Mouse (Mus musculus): ENCODE results near the gene Hspa2. TPM values are rescaled to one million over a fixed set of nuclear protein-coding genes. Genes with fewer than 3 reads are reported as not detected.
"Not testable (repeated sequence)": the region's sequence is repeated elsewhere in the genome, so short reads cannot be mapped to it uniquely, and the experiment has no call there.

Hspa2 gene
- polyA plus RNA-seq, 1 experiment: not detected

GRCm38 (mm10) chr12:76435549-76435948 lies 31.6 kb downstream of the Hspa2 start:
- Histone ChIP-seq H3K27ac (ENCODE audit: insufficient read depth, low read depth, low read length) (no peak overlapping the region), H3K4me3 (ENCODE audit: insufficient read depth, low read depth, low read length) (no peak overlapping the region), H3K4me1 (ENCODE audit: control insufficient read depth, insufficient read depth, low read length) (peaks cover 4% of the 10 kb centered on the region)
- 56% methylated on average over 8 of the region's 8 CpGs for WGBS
- TF ChIP-seq CTCF (IDR thresholded peaks at IDR 0.05; ENCODE audit: insufficient read depth, low read depth, low read length) (no peak), POLR2A (IDR thresholded peaks at IDR 0.05; ENCODE audit: insufficient read depth, low read depth, low read length) (no peak)

DNA sequence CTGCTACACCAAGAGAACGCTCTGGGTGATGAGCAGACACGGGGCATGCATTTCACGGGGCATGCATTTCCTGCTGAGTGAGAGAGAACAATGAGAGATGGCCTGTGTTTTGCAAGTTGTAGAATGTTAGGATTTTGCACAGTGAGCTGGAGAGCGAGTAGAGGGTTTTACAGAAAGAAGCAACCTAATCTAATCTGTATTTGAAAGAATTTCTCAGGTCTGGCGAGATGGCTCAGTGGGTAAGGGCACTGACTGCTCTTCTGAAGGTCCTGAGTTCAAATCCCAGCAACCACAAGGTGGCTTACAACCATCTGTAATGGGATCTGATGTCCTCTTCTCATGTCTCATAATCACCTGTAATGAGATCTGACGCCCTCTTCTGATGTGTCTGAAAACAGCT lies 39.5 kb downstream of the Hspa2 start:
- not testable (repeated sequence) for H3K4me1 ChIP-seq (ENCODE audit: control insufficient read depth, insufficient read depth, low read length); H3K27ac ChIP-seq (ENCODE audit: insufficient read depth, low read depth, low read length); H3K4me3 ChIP-seq (ENCODE audit: insufficient read depth, low read depth, low read length)
- 76% methylated on average over 6 of the region's 6 CpGs for WGBS

DNA sequence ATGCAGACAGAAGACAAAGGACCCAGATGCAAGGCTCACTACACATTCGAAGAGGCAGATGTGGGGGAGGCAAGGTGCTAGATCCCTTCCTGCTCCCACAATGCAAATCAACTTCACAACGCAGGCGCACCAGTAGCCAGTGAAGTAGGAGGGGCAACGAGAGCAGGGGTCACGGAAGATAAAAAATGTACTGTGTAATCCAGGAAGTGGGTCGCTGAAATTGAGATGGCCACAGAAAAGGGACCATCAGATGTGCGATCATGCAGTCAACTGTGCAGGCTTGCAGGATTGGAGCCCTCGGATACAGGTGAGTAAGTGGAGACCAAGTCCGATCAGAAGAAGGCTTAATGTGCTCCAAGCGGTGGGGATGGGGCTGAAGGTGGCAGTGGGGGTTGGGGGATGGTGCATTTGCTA lies 40.4 kb downstream of the Hspa2 start:
- no peak for TF ChIP-seq CTCF (IDR thresholded peaks at IDR 0.05; ENCODE audit: insufficient read depth, low read depth, low read length)
- TF ChIP-seq POLR2A (IDR thresholded peaks at IDR 0.05; ENCODE audit: insufficient read depth, low read depth, low read length): no peak
- H3K27ac ChIP-seq (ENCODE audit: insufficient read depth, low read depth, low read length): no peak overlapping the region
- no peaks in the 10 kb centered on the region; the same call in 1 of the 2 replicates for H3K4me1 ChIP-seq (ENCODE audit: control insufficient read depth, insufficient read depth, low read length)
- no peak overlapping the region for H3K4me3 ChIP-seq (ENCODE audit: insufficient read depth, low read depth, low read length)
- 70% methylated on average over 10 of the region's 10 CpGs for WGBS

DNA sequence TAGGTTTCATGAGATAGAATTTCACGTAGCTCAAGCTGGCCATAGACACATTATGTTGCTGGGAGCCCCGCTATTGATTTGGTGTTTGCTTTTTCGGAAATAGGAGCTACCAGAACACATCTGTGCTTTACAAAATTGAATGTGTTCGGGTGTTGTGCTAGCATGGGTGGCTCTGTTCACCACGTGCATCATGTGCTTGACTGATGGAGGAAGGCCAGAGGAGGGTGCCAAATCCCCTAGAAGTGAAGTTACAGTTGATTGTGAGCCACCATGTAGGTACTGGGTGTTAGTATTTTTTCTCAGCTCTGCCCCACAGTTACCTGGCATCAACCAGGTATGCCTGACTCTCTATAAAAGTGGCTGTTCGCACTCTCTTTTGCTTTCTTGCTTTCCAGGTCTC lies 40.9 kb downstream of the Hspa2 start:
- 79% methylated on average over 6 of the region's 6 CpGs for WGBS
- Histone ChIP-seq H3K4me3 (ENCODE audit: insufficient read depth, low read depth, low read length) (no peak overlapping the region), H3K27ac (ENCODE audit: insufficient read depth, low read depth, low read length) (no peak overlapping the region), H3K4me1 (ENCODE audit: control insufficient read depth, insufficient read depth, low read length) (no peaks in the 10 kb centered on the region; the same call in 1 of the 2 replicates)
- no peak for TF ChIP-seq CTCF (IDR thresholded peaks at IDR 0.05; ENCODE audit: insufficient read depth, low read depth, low read length)
- TF ChIP-seq POLR2A (IDR thresholded peaks at IDR 0.05; ENCODE audit: insufficient read depth, low read depth, low read length): no peak

DNA sequence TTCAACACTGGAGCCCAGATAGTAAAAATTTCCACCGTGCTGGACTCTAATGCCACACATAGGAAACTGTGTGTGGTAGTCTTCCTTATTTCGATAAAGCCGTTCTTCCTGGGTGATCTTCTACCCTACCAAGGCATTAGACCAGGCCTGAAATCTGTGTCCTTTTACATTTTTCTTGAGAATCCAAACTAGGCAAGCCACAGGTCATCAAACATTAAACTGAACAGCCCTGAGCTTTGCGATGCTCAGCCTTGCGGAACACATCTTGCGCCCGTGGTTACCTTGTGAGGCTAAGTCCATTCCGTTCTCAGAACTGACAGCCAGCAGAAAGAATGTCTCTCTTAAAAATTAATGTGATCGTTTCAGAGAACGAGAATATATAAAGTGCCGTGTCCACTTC lies 42.2 kb downstream of the Hspa2 start:
- Histone ChIP-seq H3K4me1 (ENCODE audit: control insufficient read depth, insufficient read depth, low read length) (no peaks in the 10 kb centered on the region; the same call in 1 of the 2 replicates), H3K27ac (ENCODE audit: insufficient read depth, low read depth, low read length) (no peak overlapping the region), H3K4me3 (ENCODE audit: insufficient read depth, low read depth, low read length) (no peak overlapping the region)
- 94% methylated on average over 11 of the region's 11 CpGs for WGBS
- TF ChIP-seq CTCF (IDR thresholded peaks at IDR 0.05; ENCODE audit: insufficient read depth, low read depth, low read length): no peak

GRCm38 (mm10) chr12:76448127-76448526 lies 44.2 kb downstream of the Hspa2 start:
- WGBS: 80% methylated on average over 6 of the region's 6 CpGs
- H3K27ac ChIP-seq (ENCODE audit: insufficient read depth, low read depth, low read length): no peak overlapping the region
- H3K4me1 ChIP-seq (ENCODE audit: control insufficient read depth, insufficient read depth, low read length): no peaks in the 10 kb centered on the region; the same call in 1 of the 2 replicates
- no peak overlapping the region for H3K4me3 ChIP-seq (ENCODE audit: insufficient read depth, low read depth, low read length)
- TF ChIP-seq CTCF (IDR thresholded peaks at IDR 0.05; ENCODE audit: insufficient read depth, low read depth, low read length) (no peak), POLR2A (IDR thresholded peaks at IDR 0.05; ENCODE audit: insufficient read depth, low read depth, low read length) (no peak)

DNA sequence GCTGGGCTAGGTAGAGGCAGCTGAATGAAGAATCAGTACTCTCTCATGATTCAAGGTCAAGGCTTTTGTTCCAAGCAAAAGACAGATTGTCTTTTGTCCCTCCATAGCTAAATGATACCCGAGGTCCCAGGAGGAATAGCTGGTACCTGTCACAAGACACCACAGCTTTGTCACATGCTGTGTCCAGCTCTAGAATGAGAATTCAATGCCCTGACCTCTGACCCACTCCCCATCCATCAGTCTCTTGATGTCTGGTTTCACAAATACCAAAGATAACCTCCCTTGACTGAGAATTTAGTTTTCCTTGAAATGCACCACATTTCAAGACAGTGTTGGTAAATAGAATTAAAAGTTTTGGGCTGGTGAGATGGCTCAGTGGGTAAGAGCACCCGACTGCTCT lies 48.2 kb downstream of the Hspa2 start:
- TF ChIP-seq POLR2A (IDR thresholded peaks at IDR 0.05; ENCODE audit: insufficient read depth, low read depth, low read length): no peak
- no peak for TF ChIP-seq CTCF (IDR thresholded peaks at IDR 0.05; ENCODE audit: insufficient read depth, low read depth, low read length)
- no peaks in the 10 kb centered on the region for H3K4me1 ChIP-seq (ENCODE audit: control insufficient read depth, insufficient read depth, low read length)
- H3K27ac ChIP-seq (ENCODE audit: insufficient read depth, low read depth, low read length): no peak overlapping the region
- 77% methylated on average over 2 of the region's 2 CpGs for WGBS
- no peak overlapping the region for H3K4me3 ChIP-seq (ENCODE audit: insufficient read depth, low read depth, low read length)

Other genes with a start within 250 kb of the Hspa2 start
- gene Esr2, start 226.9 kb upstream of the Hspa2 start, polyA plus RNA-seq (2012; ENCODE audit: insufficient read depth, insufficient read length, low replicate concordance, missing spikeins): not detected in 2 replicates
- not detected in 2 replicates for gene Tex21, start 157.4 kb upstream of the Hspa2 start, polyA plus RNA-seq (2012; ENCODE audit: insufficient read depth, insufficient read length, low replicate concordance, missing spikeins)
- not detected in 2 replicates for gene Mthfd1, start 148.9 kb upstream of the Hspa2 start, polyA plus RNA-seq (2012; ENCODE audit: insufficient read depth, insufficient read length, low replicate concordance, missing spikeins)
- not detected in 2 replicates for gene Akap5, start 79.3 kb upstream of the Hspa2 start, polyA plus RNA-seq (2012; ENCODE audit: insufficient read depth, insufficient read length, low replicate concordance, missing spikeins)
- not detected in 2 replicates for gene Zbtb25, start 34.6 kb upstream of the Hspa2 start, polyA plus RNA-seq (2012; ENCODE audit: insufficient read depth, insufficient read length, low replicate concordance, missing spikeins)
- gene Zbtb1, start 33.9 kb upstream of the Hspa2 start, polyA plus RNA-seq (2012; ENCODE audit: insufficient read depth, insufficient read length, low replicate concordance, missing spikeins): not detected in 2 replicates
- gene Ppp1r36, start 13.4 kb downstream of the Hspa2 start, polyA plus RNA-seq (2012; ENCODE audit: insufficient read depth, insufficient read length, low replicate concordance, missing spikeins): not detected in 2 replicates
- not detected in 2 replicates for gene Plekhg3, start 126.7 kb downstream of the Hspa2 start, polyA plus RNA-seq (2012; ENCODE audit: insufficient read depth, insufficient read length, low replicate concordance, missing spikeins)

Measured in olfactory bulb, adult 2 months (tissue).